Mouse (Mus musculus) myocyte (in vitro differentiated cells): ENCODE data around the gene Focad.

Experiments
- CEBPB ChIP-seq: IDR thresholded peaks from 2 replicates; pipeline ENCODE4 v1.6.1; 2011; ENCODE audit warnings: mild to moderate bottlenecking, moderate library complexity; ENCODE audit not compliant: poor library complexity, insufficient read depth, severe bottlenecking
- E2F4 ChIP-seq: IDR thresholded peaks from one replicate; pipeline ENCODE4 v1.6.1; 2011; ENCODE audit warnings: mild to moderate bottlenecking, control low read depth, moderate library complexity; ENCODE audit not compliant: insufficient read depth
- MAX ChIP-seq: IDR thresholded peaks from one replicate; pipeline ENCODE4 v1.6.1; 2011; ENCODE audit warnings: low read depth, mild to moderate bottlenecking, control low read depth
- MYOD1 ChIP-seq, 3 experiments: IDR thresholded peaks; one replicate each; pipeline ENCODE4 v1.6.1; 2011; ENCODE audit warnings: control low read depth in 2 of 3, low read depth in 2 of 3, mild to moderate bottlenecking in 2 of 3, moderate library complexity in 1 of 3; ENCODE audit not compliant: insufficient read length in 2 of 3, control insufficient read depth in 1 of 3
- POLR2A ChIP-seq: IDR thresholded peaks from one replicate; pipeline ENCODE4 v1.6.1; 2011; ENCODE audit warnings: low read depth, mild to moderate bottlenecking, control low read depth, moderate library complexity; ENCODE audit not compliant: insufficient read length
- POLR2AphosphoS2 ChIP-seq: IDR thresholded peaks from one replicate; pipeline ENCODE4 v1.6.1; 2011; ENCODE audit warnings: low read depth, control low read depth; ENCODE audit not compliant: insufficient read length
- REST ChIP-seq: IDR thresholded peaks from one replicate; pipeline ENCODE4 v1.6.1; 2011; ENCODE audit warnings: mild to moderate bottlenecking, control low read depth, moderate library complexity; ENCODE audit not compliant: insufficient read depth, insufficient read length
- SRF ChIP-seq: IDR thresholded peaks from one replicate; pipeline ENCODE4 v1.6.1; 2011; ENCODE audit warnings: low read depth; ENCODE audit not compliant: control insufficient read depth, insufficient read length
- TCF12 ChIP-seq: IDR thresholded peaks from one replicate; pipeline ENCODE4 v1.6.1; 2011; ENCODE audit warnings: mild to moderate bottlenecking, control low read depth; ENCODE audit not compliant: poor library complexity, insufficient read depth, severe bottlenecking
- TCF3 ChIP-seq: IDR thresholded peaks from one replicate; pipeline ENCODE4 v1.6.1; 2011; ENCODE audit warnings: low read depth, control low read depth; ENCODE audit not compliant: insufficient read length
- USF1 ChIP-seq: IDR thresholded peaks from one replicate; pipeline ENCODE4 v1.6.1; 2011; ENCODE audit warnings: low read depth, mild to moderate bottlenecking, control low read depth, moderate library complexity

- TF ChIP-seq MYOD1 (IDR thresholded peaks at IDR 0.05; ENCODE audit: control insufficient read depth in 1 of 3, insufficient read length in 2 of 3, low read depth in 2 of 3), result no peak
- no peak for TF ChIP-seq USF1
- no peak for TF ChIP-seq MAX
- TF ChIP-seq SRF, result no peak
- no peak for TF ChIP-seq POLR2A
- TF ChIP-seq E2F4, result no peak
- TF ChIP-seq POLR2AphosphoS2, result no peak
- no peak for TF ChIP-seq CEBPB
- no peak for TF ChIP-seq TCF12
- no peak for TF ChIP-seq REST
- TF ChIP-seq TCF3, result no peak
Observed at GRCm38 (mm10) chr4:88078983-88079382, 15.4 kb upstream of the Focad start.
